Mouse (Mus musculus) liver, embryonic 15.5 days (tissue): ENCODE results near the gene Btg3. TPM values are rescaled to one million over a fixed set of nuclear protein-coding genes. Genes with fewer than 3 reads are reported as not detected.
"Not testable (repeated sequence)": the region's sequence is repeated elsewhere in the genome, so short reads cannot be mapped to it uniquely, and the experiment has no call there.

Source experiments
- ATAC-seq: fragments of 200-750 bp; cut with Nextera tagmentation; 2 replicates; pipeline ENCODE4 v1.8.0; 2017; ENCODE audit warnings: moderate number of reproducible peaks, mild to moderate bottlenecking, moderate library complexity; ENCODE audit not compliant: insufficient read depth
- H3K27ac ChIP-seq: fragments of 300-500 bp; sonication (generic); replicated peaks from 2 replicates; pipeline ENCODE4 v1.5.1; 2015; ENCODE audit warnings: mild to moderate bottlenecking, inconsistent platforms
- H3K27me3 ChIP-seq: fragments of 300-500 bp; sonication (generic); 2 replicates; pipeline ENCODE4 v1.6.1; 2015; ENCODE audit warnings: mild to moderate bottlenecking, inconsistent platforms
- H3K36me3 ChIP-seq: fragments of 300-500 bp; sonication (generic); replicated peaks from 2 replicates; pipeline ENCODE4 v1.6.1; 2015; ENCODE audit warnings: moderate library complexity, mild to moderate bottlenecking, inconsistent platforms
- H3K4me1 ChIP-seq: fragments of 300-500 bp; sonication (generic); replicated peaks from 2 replicates; pipeline ENCODE4 v1.6.1; 2015; ENCODE audit warnings: inconsistent platforms
- H3K4me2 ChIP-seq: fragments of 300-500 bp; sonication (generic); 2 replicates; pipeline ENCODE4 v1.6.1; 2015; ENCODE audit warnings: moderate library complexity, mild to moderate bottlenecking, inconsistent platforms
- H3K4me3 ChIP-seq: fragments of 300-500 bp; sonication (generic); replicated peaks from 2 replicates; pipeline ENCODE4 v1.5.1; 2015; ENCODE audit warnings: mild to moderate bottlenecking, inconsistent platforms
- H3K9ac ChIP-seq: fragments of 300-500 bp; sonication (generic); 2 replicates; pipeline ENCODE4 v1.6.1; 2015; ENCODE audit warnings: moderate library complexity, mild to moderate bottlenecking, inconsistent platforms
- H3K9me3 ChIP-seq: fragments of 300-500 bp; sonication (generic); replicated peaks from 2 replicates; pipeline ENCODE4 v1.6.1; 2016; ENCODE audit warnings: inconsistent platforms
- WGBS: fragments of 180-500 bp; shearing (Covaris S2); methylation state at CpG from one replicate; pipeline ENCODE4 v1.1.7; 2015; ENCODE audit warnings: mixed read lengths; ENCODE audit not compliant: insufficient replicate concordance; 5-methylcytosine and 5-hydroxymethylcytosine counted together
- polyA plus RNA-seq: library from polyadenylated mRNA; unstranded; fragments of >200 nt; fragmentation: Nextera tagmentation; extraction: Ambion mirVana; gene quantifications from 2 replicates; pipeline ENCODE4 v1.2.1, GENCODE M21; 2015

Gene Btg3
- polyA plus RNA-seq, 1 experiment from 2014 or later = 21.0 TPM

DNA sequence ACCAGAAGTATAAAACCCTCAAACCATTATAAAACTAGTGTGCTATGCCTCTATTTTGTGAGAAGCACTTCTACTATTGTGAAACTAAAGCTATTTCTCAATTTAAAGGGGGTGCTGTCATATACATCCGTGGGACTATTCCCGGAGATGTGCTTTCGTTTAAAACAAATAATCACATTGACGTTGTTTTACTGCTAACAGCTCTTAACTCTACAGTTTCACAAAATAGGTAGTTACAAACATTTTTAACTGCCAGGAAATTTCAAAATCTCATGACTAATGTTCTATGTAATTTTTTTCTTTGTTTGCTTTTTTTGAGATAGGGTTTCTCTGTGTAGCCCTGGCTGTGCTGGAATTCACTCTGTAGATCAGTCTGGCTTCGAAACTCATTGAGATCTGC, 1.5 kb upstream of the Btg3 start:
- no peaks in the 10 kb centered on the region for H3K27me3 ChIP-seq
- no peak overlapping the region for H3K4me2 ChIP-seq
- peaks cover 13% of the 10 kb centered on the region for H3K4me1 ChIP-seq
- H3K9me3 ChIP-seq = no peaks in the 10 kb centered on the region
- ATAC-seq = no peak
- H3K27ac ChIP-seq = no peak overlapping the region
- H3K36me3 ChIP-seq = no peaks in the 10 kb centered on the region
- H3K9ac ChIP-seq = no peak overlapping the region
- H3K4me3 ChIP-seq = no peak overlapping the region
- WGBS = 74% methylated on average over 5 of the region's 5 CpGs

DNA sequence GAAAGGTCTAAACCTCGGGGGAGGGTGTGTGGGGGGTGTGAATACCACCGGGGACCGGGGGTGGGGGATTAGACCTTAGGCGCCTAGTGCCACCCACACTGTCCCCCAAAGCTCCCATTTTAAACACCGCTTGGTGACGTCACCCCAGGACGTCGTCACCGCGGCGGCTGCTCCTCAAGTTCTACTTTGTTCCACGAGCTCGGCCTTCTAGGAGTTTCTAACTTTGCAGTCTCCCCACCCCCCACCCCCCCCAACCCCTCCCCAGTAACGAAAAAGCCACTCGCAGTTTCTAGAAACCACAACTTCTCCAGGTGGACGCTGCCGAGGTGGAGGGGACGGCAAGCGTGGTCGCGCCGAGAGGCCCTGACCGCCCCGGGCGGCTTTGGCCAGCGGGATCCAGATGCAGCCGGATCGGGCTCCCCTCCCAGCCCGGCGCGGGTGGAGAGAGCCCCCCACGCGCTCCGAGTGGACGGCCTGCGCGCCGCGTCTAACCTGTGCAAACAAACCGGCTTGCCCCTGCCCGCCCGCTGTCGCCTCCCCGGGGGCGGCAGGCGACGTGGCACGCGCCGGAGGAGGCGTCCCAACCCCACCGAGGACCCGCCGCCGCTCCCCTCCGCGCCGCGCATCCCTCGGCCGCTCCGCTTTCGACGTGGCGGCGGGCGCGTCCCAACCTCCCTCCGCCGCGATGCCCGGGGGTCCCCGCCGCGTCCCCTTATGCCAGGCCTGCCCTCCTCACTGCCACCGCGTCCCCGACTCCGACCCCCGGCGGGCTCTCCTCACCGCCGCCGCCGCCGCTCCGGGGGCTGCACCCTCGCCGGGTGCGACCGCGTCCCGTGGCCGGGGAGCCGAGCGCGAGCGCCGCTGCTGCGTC, 936 bp downstream of the Btg3 start:
- under 1% methylated on average over 92 of the region's 100 CpGs for WGBS
- Histone ChIP-seq H3K27me3 (no peaks in the 10 kb centered on the region), H3K9me3 (no peaks in the 10 kb centered on the region), H3K4me1 (peaks cover 16% of the 10 kb centered on the region), H3K27ac (peak overlapping the region; percentile 72), H3K36me3 (peaks cover 7% of the 10 kb centered on the region; the same call in 1 of the 2 replicates), H3K9ac (peak overlapping the region; percentile 85), H3K4me2 (peak overlapping the region; percentile 94), H3K4me3 (peak overlapping the region; percentile 86)
- ATAC-seq = peak; percentile 63

DNA sequence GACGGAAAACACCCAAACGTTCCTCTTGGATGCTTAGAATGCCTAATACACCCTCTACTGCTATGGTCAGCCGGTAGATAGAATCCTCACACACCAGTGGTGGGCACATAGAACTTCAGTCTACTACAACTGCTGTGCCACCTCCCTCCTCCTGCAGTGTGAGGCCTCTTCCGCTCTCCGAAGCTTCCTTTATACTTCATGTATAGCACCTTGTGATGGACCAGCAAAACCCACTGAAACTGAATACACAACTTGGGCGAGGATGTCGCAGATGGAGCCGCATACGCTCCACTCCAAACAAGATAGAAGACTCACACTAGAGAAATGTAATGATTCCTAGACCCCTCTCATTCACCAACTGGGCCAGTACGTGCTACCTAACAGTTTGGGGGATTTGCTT, 1.8 kb downstream of the Btg3 start:
- Histone ChIP-seq H3K36me3 (peaks cover 7% of the 10 kb centered on the region; the same call in 1 of the 2 replicates), H3K4me1 (peaks cover 16% of the 10 kb centered on the region), H3K27ac (no peak overlapping the region), H3K9ac (no peak overlapping the region), H3K4me2 (peak overlapping the region; percentile 94), H3K4me3 (peak overlapping the region; percentile 86), H3K27me3 (no peaks in the 10 kb centered on the region), H3K9me3 (no peaks in the 10 kb centered on the region)
- 47% methylated on average over 10 of the region's 10 CpGs for WGBS
- ATAC-seq = no peak

DNA sequence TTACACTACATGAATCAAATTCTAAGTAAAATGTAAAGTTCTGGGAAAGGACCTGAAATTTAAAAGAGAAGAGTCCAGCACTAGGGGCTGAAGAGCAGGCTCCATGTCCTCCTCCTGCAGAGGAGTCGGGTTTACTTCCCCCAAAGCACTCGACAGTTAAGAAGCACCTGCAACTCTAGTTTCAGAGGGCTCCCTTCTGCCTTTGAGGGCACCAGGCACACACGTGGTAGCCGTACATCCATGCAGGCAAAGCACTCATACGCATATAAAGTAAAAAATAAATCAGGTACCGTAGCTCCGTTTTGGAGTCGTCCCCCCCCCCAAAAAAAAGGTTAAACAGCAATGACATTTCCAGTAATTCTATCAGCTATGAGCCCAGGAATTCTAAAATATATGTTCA, 3.2 kb downstream of the Btg3 start:
- no peak for ATAC-seq
- H3K27me3 ChIP-seq = no peaks in the 10 kb centered on the region
- peaks cover 16% of the 10 kb centered on the region for H3K36me3 ChIP-seq
- no peak overlapping the region for H3K27ac ChIP-seq
- H3K9me3 ChIP-seq = no peaks in the 10 kb centered on the region
- no peak overlapping the region for H3K9ac ChIP-seq
- H3K4me3 ChIP-seq = no peak overlapping the region
- no peak overlapping the region for H3K4me2 ChIP-seq
- peaks cover 16% of the 10 kb centered on the region for H3K4me1 ChIP-seq
- WGBS = 69% methylated on average over 8 of the region's 8 CpGs

DNA sequence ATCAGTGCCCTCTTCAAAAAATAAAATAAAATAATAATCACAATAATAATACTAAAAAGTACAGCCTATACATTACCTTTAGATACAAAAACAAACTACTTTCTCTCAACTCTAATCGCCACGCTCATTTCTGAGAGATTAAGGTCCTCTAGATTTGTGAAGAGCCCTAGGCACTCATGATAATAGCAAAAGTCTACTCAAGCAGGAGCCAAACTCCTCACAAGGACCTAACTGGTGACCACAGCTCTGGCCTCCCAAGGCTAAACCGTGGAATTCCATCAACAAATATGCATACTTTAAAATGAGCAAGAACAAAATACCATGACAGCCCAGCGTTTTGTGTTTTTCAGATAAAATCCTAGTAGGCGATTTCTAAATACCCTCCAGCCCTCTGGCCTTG, 4.2 kb downstream of the Btg3 start:
- 73% methylated on average over 5 of the region's 5 CpGs for WGBS
- H3K36me3 ChIP-seq = peaks cover 23% of the 10 kb centered on the region
- H3K9me3 ChIP-seq = no peaks in the 10 kb centered on the region
- no peak overlapping the region for H3K27ac ChIP-seq
- peaks cover 16% of the 10 kb centered on the region for H3K4me1 ChIP-seq
- H3K27me3 ChIP-seq = no peaks in the 10 kb centered on the region
- no peak for ATAC-seq
- H3K9ac ChIP-seq = no peak overlapping the region
- no peak overlapping the region for H3K4me2 ChIP-seq
- no peak overlapping the region for H3K4me3 ChIP-seq

DNA sequence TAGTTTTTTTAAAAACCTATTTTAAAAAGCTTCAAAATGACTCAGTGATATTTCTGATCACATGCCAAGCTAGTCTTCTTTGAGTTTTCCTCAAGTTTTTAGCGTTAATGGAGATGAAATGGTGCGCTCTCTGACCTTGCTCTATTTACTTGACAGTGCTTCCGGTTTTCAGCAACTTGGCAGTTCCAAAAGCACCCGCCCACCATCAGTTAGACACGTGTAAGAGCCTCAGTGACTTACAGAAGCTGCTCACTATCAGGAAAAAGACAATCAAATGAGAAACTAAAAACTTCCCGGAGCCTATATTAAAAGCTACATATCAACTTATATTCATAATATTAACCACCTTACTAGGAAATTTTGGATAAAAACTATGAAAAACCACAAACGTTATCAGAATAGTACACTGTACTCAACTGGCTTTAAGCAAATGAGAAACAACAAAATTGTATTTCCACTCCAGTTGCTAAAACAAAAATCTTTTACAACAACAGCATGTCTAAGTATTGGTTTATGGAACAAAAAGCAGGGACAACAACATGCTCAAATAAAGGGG, 5.4 kb downstream of the Btg3 start:
- no peak for ATAC-seq
- peaks cover 9% of the 10 kb centered on the region for H3K4me1 ChIP-seq
- H3K27ac ChIP-seq = no peak overlapping the region
- H3K9ac ChIP-seq = no peak overlapping the region
- H3K4me3 ChIP-seq = no peak overlapping the region
- H3K4me2 ChIP-seq = no peak overlapping the region
- WGBS = 52% methylated on average over 7 of the region's 7 CpGs
- no peaks in the 10 kb centered on the region for H3K27me3 ChIP-seq
- peaks cover 30% of the 10 kb centered on the region for H3K36me3 ChIP-seq
- H3K9me3 ChIP-seq = no peaks in the 10 kb centered on the region

DNA sequence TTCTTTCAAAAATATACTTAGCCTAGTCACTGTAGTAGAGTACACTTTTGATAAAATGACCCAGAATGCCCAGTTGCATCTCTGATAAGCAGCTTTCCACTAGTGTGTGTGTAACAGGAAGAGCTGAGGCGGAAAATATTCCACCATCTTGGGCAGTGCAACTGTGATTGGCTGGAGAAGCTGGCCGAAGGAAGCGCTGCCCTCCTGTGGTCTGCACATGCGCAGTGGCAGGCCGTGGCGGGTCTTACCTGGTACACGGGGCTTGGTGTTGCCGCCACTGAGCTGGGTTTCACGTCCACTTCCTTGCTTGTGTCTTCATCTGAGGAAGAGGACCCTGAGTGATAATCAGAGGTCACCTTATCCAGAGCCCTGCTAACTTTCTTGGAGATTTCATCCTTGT, 12.4 kb downstream of the Btg3 start:
- H3K36me3 ChIP-seq = peaks cover 47% of the 10 kb centered on the region
- H3K27ac ChIP-seq, H3K27me3 ChIP-seq, H3K9me3 ChIP-seq, ATAC-seq, H3K4me2 ChIP-seq, H3K9ac ChIP-seq, H3K4me3 ChIP-seq, H3K4me1 ChIP-seq: not testable (repeated sequence)
- WGBS = 73% methylated on average over 9 of the region's 9 CpGs

DNA sequence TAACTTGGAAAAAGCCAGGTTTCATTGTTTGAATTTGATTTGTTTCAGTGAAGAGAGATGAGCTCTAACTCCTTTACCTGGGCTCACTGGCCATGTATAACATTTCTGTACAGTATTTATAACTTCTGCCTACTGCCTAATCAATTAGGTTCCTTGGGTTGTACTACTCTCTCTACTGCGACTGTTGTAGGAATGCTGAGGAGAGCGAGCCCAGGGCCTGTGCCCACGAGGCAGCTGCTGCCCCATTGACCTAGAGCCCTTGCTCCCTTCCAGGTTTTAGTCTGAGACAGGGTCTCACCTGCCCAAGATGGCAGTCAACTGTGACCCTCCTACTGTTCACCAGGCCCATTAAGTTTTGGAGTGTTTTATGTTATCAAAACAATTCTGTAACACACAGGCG, 15.5 kb downstream of the Btg3 start:
- WGBS = 83% methylated on average over 4 of the region's 4 CpGs
- H3K27me3 ChIP-seq = no peaks in the 10 kb centered on the region
- no peak overlapping the region for H3K9ac ChIP-seq
- H3K9me3 ChIP-seq = no peaks in the 10 kb centered on the region
- no peaks in the 10 kb centered on the region for H3K4me1 ChIP-seq
- H3K4me3 ChIP-seq = no peak overlapping the region
- no peak for ATAC-seq
- peaks cover 43% of the 10 kb centered on the region for H3K36me3 ChIP-seq
- H3K27ac ChIP-seq = no peak overlapping the region
- H3K4me2 ChIP-seq = no peak overlapping the region

DNA sequence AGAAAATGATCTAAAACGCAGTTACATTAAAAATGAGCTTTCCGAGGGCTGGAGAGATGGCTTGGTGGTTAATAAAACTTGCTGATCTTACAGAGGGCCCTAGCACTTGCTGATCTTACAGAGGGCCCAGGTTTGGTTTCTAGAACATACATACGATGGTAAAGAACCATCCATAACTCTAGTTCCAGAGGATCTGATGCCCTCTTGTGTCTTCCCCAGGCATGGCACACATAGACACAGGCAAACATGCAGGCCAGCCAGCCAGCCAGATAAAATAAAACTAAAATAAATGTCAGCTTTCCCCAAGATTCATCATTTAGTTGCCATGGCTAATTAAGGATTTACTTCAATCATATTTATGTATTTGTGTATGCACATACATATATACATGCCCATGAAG, 19.2 kb downstream of the Btg3 start:
- H3K4me1 ChIP-seq = no peaks in the 10 kb centered on the region
- no peak for ATAC-seq
- H3K27me3 ChIP-seq = no peaks in the 10 kb centered on the region
- no peak overlapping the region for H3K4me3 ChIP-seq
- peaks cover 26% of the 10 kb centered on the region for H3K36me3 ChIP-seq
- H3K4me2 ChIP-seq = no peak overlapping the region
- no peaks in the 10 kb centered on the region for H3K9me3 ChIP-seq
- H3K27ac ChIP-seq = no peak overlapping the region
- no peak overlapping the region for H3K9ac ChIP-seq
- 75% methylated on average over 3 of the region's 3 CpGs for WGBS

DNA sequence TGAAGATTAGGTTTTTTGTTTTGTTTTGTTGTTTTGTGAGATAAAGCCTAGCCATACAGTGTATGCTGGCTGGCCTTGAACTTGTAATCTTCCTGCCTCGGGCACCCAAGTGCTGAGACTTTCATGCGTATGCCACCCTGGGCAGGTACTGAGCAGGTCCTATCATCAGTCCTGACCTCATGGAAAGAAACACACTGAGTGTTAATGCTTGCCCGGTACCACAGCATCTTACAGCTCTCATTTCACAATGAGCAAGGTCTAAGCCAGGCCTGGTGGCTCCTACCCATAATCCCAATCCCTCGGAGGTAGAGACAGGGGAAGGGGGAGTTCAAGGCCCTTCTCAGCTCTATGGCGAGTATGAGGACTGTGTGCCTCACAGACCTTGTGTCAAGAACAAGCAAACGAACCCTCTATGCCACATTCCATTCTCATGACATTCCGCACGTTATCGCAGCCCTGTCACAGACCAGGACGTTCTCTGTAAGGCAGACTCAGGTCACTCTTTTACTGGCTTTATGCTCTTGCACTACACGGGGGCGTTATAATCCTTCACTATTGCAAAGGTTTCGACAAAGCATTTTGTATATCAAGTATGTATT, 29.6 kb downstream of the Btg3 start:
- H3K9me3 ChIP-seq = no peaks in the 10 kb centered on the region
- no peak for ATAC-seq
- WGBS = 77% methylated on average over 13 of the region's 13 CpGs
- no peak overlapping the region for H3K27ac ChIP-seq
- H3K9ac ChIP-seq = no peak overlapping the region
- no peaks in the 10 kb centered on the region for H3K4me1 ChIP-seq
- H3K4me3 ChIP-seq = no peak overlapping the region
- no peak overlapping the region for H3K4me2 ChIP-seq
- H3K36me3 ChIP-seq = peaks cover 3% of the 10 kb centered on the region; the same call in 1 of the 2 replicates
- H3K27me3 ChIP-seq = no peaks in the 10 kb centered on the region

DNA sequence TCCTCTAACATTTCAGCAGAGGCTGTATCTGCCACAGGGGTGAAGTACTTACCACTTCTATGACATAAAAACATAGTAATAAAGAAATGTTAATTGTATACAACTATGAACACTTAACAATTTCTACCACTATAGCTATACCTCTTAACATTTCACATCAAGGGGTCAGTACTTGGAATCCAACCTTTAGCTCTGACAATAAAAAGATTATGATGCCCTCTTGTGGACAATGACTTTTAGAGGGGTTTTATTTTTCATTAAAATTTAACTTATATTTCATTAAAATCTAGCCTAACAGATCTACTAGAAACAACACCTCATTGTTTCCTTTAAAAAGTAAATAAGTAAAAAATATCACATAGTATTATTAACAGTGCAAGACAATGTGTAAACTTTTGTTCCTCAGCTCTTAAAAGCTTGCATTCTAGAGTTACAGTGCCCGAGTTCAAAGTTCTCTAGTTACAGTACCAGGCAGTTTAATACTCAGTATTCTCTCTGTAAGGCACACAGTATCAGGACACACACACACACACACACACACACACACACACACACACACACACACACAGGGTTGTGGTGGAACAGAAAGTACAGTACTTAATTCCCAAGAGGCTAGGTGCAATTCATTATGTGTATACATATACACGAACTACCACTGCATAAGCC, 30.2 kb downstream of the Btg3 start:
- Histone ChIP-seq H3K27ac (no peak overlapping the region), H3K4me2 (no peak overlapping the region), H3K9me3 (no peaks in the 10 kb centered on the region), H3K4me3 (no peak overlapping the region), H3K36me3 (peaks cover 3% of the 10 kb centered on the region; the same call in 1 of the 2 replicates), H3K4me1 (no peaks in the 10 kb centered on the region), H3K9ac (no peak overlapping the region), H3K27me3 (no peaks in the 10 kb centered on the region)
- 65% methylated on average over 2 of the region's 2 CpGs for WGBS
- no peak for ATAC-seq
